Mouse (Mus musculus) kidney, embryonic 16.5 days (tissue): ENCODE measurements around the gene Napa. TPM values are rescaled to one million over a fixed set of nuclear protein-coding genes. Genes with fewer than 3 reads are reported as not detected.

Source experiments
- ATAC-seq: fragments of 200-750 bp; cut with Nextera tagmentation; 2 replicates; pipeline ENCODE4 v1.8.0; 2017; ENCODE audit warnings: moderate TSS enrichment; ENCODE audit not compliant: low FRiP score, low TSS enrichment
- H3K27ac ChIP-seq: fragments of 300-500 bp; sonication (generic); 2 replicates; pipeline ENCODE4 v1.5.1; 2014; ENCODE audit warnings: low read length
- H3K27me3 ChIP-seq: fragments of 300-500 bp; sonication (generic); 2 replicates; pipeline ENCODE4 v1.6.1; 2014; ENCODE audit warnings: low read length, control low read depth, mixed read lengths; ENCODE audit not compliant: insufficient read depth
- H3K36me3 ChIP-seq: fragments of 300-500 bp; sonication (generic); 2 replicates; pipeline ENCODE4 v1.6.1; 2014; ENCODE audit warnings: low read length, control low read depth, mixed read lengths; ENCODE audit not compliant: insufficient read depth
- H3K4me1 ChIP-seq: fragments of 300-500 bp; sonication (generic); 2 replicates; pipeline ENCODE4 v1.6.1; 2014; ENCODE audit warnings: low read length, control low read depth, mixed read lengths; ENCODE audit not compliant: insufficient read depth
- H3K4me2 ChIP-seq: fragments of 300-500 bp; sonication (generic); replicated peaks from 2 replicates; pipeline ENCODE4 v1.6.1; 2014; ENCODE audit warnings: low read depth, low read length
- H3K4me3 ChIP-seq: fragments of 300-500 bp; sonication (generic); 2 replicates; pipeline ENCODE4 v1.5.1; 2014; ENCODE audit warnings: mild to moderate bottlenecking, low read length
- H3K9ac ChIP-seq: fragments of 300-500 bp; sonication (generic); replicated peaks from 2 replicates; pipeline ENCODE4 v1.6.1; 2014; ENCODE audit warnings: low read length
- H3K9me3 ChIP-seq: fragments of 300-500 bp; sonication (generic); 2 replicates; pipeline ENCODE4 v1.6.1; 2016; ENCODE audit warnings: low read length, control low read depth
- WGBS: fragments of 180-500 bp; shearing (Covaris S2); extraction: QIAGEN DNeasy Blood & Tissue Kit; methylation state at CpG from one replicate; pipeline ENCODE4 v1.1.7; 2014; 5-methylcytosine and 5-hydroxymethylcytosine counted together
- polyA plus RNA-seq: library from polyadenylated mRNA; unstranded; fragments of >200 nt; fragmentation: Nextera tagmentation; extraction: Ambion mirVana; gene quantifications from 2 replicates; pipeline ENCODE4 v1.2.1, GENCODE M21; 2015

Napa gene
- polyA plus RNA-seq, 1 experiment from 2014 or later = 215 TPM

GRCm38 (mm10) chr7:16110158-16110557 lies 11.9 kb downstream of the Napa start:
- no peak for ATAC-seq
- no peaks in the 10 kb centered on the region for H3K9me3 ChIP-seq
- H3K27me3 ChIP-seq = no peaks in the 10 kb centered on the region
- 92% methylated on average over 8 of the region's 8 CpGs for WGBS
- no peak overlapping the region for H3K4me2 ChIP-seq
- H3K4me1 ChIP-seq = no peaks in the 10 kb centered on the region
- no peak overlapping the region for H3K27ac ChIP-seq
- no peak overlapping the region for H3K4me3 ChIP-seq
- H3K9ac ChIP-seq = no peak overlapping the region
- H3K36me3 ChIP-seq = peaks cover 76% of the 10 kb centered on the region

DNA sequence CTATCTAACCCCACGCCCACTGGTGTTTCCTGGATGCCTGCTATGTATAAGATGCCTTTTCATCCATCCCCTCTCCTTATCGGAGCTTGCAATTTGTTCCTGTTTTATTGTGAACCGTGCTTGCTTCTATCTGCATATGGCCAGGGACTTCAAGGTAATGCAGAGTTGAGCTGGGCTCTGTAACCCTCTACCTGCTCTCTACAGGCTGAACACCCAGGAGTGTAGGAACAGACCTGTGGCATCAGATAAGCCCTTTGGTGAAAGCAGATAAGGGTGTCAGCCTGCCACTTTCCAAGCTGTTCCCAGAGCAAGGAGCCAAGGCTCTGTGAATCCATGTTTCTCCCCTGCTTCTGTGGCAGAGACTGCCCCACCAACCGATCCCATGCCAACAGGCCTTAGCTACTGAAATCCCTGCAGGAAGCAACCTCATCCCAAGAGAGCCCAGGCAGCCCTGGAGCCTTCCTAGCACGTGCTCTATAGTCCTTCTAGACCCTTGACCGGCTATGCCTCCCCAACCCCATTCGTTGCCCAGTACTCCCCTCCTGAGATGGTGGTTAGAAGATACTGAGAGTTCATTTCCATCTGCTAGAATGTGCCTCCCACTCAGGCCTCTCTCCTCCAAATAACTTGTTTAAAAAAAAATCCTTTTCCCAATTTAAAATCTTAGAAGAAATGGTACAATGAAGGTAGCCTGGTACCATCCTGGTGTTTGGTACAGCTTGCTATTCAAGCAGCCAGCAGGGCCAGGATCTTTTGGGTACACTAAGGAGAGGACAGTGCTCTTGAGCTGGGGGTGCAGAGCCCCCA lies 13.2 kb downstream of the Napa start:
- no peak overlapping the region for H3K27ac ChIP-seq
- no peaks in the 10 kb centered on the region for H3K9me3 ChIP-seq
- no peak overlapping the region for H3K4me2 ChIP-seq
- H3K4me1 ChIP-seq = no peaks in the 10 kb centered on the region
- WGBS = 90% methylated on average over 7 of the region's 7 CpGs
- no peak overlapping the region for H3K9ac ChIP-seq
- no peak overlapping the region for H3K4me3 ChIP-seq
- H3K27me3 ChIP-seq = no peaks in the 10 kb centered on the region
- no peak for ATAC-seq
- peaks cover 88% of the 10 kb centered on the region for H3K36me3 ChIP-seq

GRCm38 (mm10) chr7:16116418-16116817 lies 18.2 kb downstream of the Napa start:
- H3K4me3 ChIP-seq = no peak overlapping the region
- H3K9ac ChIP-seq = no peak overlapping the region
- H3K4me2 ChIP-seq = no peak overlapping the region
- ATAC-seq = no peak
- H3K9me3 ChIP-seq = no peaks in the 10 kb centered on the region
- peaks cover 11% of the 10 kb centered on the region for H3K4me1 ChIP-seq
- 92% methylated on average over 7 of the region's 7 CpGs for WGBS
- H3K36me3 ChIP-seq = peaks cover 65% of the 10 kb centered on the region
- H3K27ac ChIP-seq = no peak overlapping the region
- H3K27me3 ChIP-seq = no peaks in the 10 kb centered on the region

- H3K4me2 ChIP-seq = no peak overlapping the region
- H3K9me3 ChIP-seq = no peaks in the 10 kb centered on the region
- no peak overlapping the region for H3K27ac ChIP-seq
- 82% methylated on average over 3 of the region's 3 CpGs for WGBS
- no peak overlapping the region for H3K9ac ChIP-seq
- no peak for ATAC-seq
- H3K27me3 ChIP-seq = no peaks in the 10 kb centered on the region
- H3K4me3 ChIP-seq = no peak overlapping the region
- peaks cover 59% of the 10 kb centered on the region for H3K36me3 ChIP-seq
- H3K4me1 ChIP-seq = peaks cover 11% of the 10 kb centered on the region
These were observed 18.8 kb downstream of the Napa start for GRCm38 (mm10) chr7:16117100-16117499.

DNA sequence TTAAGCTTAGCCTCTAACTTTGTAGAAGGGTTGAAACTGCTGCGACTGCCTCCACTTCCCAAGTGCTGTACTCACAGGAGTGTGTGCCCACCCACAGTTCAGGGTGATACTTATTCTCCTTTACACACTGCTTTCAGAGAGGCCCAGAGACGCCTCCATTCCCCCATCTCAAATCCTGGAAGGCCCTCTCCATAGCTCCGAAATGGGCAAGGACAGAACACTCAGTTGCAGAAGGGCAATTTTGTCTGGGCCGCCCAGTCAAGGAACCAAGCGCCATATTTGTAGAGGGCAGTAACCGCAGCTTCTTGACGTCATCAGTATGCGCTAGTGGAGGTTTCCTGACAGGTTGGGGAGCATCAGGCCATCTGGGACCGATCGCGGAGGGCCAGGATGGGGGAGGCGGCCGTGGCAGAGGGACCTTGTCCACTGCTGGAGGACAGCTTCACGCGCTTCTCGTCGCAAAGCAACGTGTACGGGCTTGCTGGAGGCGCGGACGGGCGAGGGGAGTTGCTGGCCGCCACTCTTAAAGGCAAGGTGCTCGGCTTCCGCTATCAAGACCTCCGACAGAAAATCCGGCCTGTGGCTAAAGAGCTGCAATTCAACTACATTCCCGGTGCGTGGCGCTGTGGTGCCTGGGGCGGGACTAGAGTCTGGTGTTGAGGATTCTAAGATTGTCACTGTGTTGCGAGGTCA lies 21.5 kb downstream of the Napa start, which contains the start of gene Kptn:
Gene Kptn, plus strand, starts transcription at position 327 of the 693 bp plus-strand sequence.
- peak within 1 kb of the TSS; percentile 93 for H3K27ac ChIP-seq
- H3K4me2 ChIP-seq = peak within 1 kb of the TSS; percentile 77
- WGBS = under 1% methylated on average over 33 of the region's 33 CpGs
- H3K9ac ChIP-seq = peak within 1 kb of the TSS; percentile 88
- peak; percentile 85 for ATAC-seq
- H3K4me3 ChIP-seq = peak within 1 kb of the TSS; percentile 94
- no peaks in the 10 kb centered on the region for H3K27me3 ChIP-seq
- no peaks in the 10 kb centered on the region for H3K9me3 ChIP-seq
- peaks cover 39% of the 10 kb centered on the region for H3K36me3 ChIP-seq
- H3K4me1 ChIP-seq = peaks cover 11% of the 10 kb centered on the region

DNA sequence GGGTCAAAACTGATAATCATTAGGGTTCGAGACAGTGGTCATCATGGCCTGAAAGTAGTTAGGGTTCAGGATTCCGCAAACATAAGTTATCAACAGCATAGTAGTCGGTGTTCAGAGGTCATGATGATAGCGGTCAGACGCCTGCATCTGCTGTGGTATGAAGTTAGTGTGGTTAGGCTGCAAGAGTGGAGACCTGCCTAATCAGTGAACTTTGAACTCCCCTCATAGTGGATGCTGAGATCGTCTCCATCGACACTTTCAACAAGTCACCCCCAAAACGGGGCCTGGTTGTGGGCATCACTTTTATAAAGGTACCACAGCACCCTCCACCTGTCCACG lies 22.0 kb downstream of the Napa start:
- Histone ChIP-seq H3K36me3 (peaks cover 37% of the 10 kb centered on the region), H3K9ac (peak overlapping the region; percentile 88), H3K27ac (no peak overlapping the region), H3K4me2 (peak overlapping the region; percentile 77), H3K4me1 (peaks cover 11% of the 10 kb centered on the region), H3K4me3 (peak overlapping the region; percentile 94), H3K27me3 (no peaks in the 10 kb centered on the region), H3K9me3 (no peaks in the 10 kb centered on the region)
- 43% methylated on average over 9 of the region's 9 CpGs for WGBS
- ATAC-seq = peak; percentile 57

DNA sequence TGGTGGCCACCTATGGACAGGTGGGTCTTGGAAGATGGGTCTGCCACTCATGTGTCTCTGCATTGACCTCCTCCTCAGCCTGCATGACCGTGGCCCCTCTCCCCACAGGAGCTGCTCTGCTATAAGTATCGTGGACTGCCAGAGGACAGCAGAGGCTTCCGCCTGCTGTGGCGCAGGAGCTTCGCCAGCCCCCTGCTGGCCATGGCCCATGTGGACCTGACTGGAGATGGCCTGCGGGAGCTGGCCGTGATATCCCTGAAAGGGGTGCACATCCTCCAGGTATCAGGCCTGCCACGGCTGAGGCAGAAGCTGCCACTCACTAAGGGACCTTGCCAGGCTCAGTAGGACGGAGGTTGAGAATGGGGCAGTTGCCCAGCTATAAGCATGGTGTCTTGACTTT lies 27.6 kb downstream of the Napa start:
- no peak overlapping the region for H3K9ac ChIP-seq
- no peak for ATAC-seq
- peaks cover 9% of the 10 kb centered on the region for H3K36me3 ChIP-seq
- H3K4me2 ChIP-seq = no peak overlapping the region
- WGBS = 80% methylated on average over 9 of the region's 9 CpGs
- no peak overlapping the region for H3K27ac ChIP-seq
- no peak overlapping the region for H3K4me3 ChIP-seq
- H3K4me1 ChIP-seq = peaks cover 12% of the 10 kb centered on the region
- H3K9me3 ChIP-seq = no peaks in the 10 kb centered on the region
- H3K27me3 ChIP-seq = peaks cover under 1% of the 10 kb centered on the region; the same call in 1 of the 2 replicates

DNA sequence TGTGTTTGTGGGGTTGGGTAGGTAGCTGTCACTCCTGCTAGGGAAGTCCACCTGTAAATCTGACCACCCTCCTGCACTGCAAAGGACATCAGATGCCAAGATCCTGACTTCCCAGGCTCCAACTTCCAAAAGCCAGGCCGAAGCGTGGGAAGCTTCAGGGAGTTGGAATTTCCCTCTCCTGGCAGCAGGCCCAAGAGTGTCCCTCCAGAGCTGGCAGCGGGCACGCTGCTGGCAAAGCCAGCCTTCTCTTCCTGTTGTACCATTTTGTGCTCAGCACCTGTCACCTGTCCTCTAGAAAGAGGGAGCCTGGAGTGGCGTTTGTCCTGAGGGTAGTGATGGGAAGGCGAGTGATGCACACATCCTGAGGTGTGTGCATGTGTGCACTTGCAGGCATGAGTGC lies 30.1 kb downstream of the Napa start:
- H3K27me3 ChIP-seq = peaks cover 3% of the 10 kb centered on the region; the same call in 1 of the 2 replicates
- WGBS = 84% methylated on average over 6 of the region's 6 CpGs
- no peak overlapping the region for H3K27ac ChIP-seq
- peaks cover 9% of the 10 kb centered on the region; the same call in 1 of the 2 replicates for H3K36me3 ChIP-seq
- no peak for ATAC-seq
- no peak overlapping the region for H3K4me2 ChIP-seq
- H3K4me1 ChIP-seq = peaks cover 26% of the 10 kb centered on the region
- no peak overlapping the region for H3K4me3 ChIP-seq
- no peaks in the 10 kb centered on the region for H3K9me3 ChIP-seq
- H3K9ac ChIP-seq = no peak overlapping the region

GRCm38 (mm10) chr7:16128899-16129298 lies 30.6 kb downstream of the Napa start:
- H3K4me2 ChIP-seq = peak overlapping the region; percentile 95
- ATAC-seq = no peak
- 64% methylated on average over 5 of the region's 5 CpGs for WGBS

GRCm38 (mm10) chr7:16129421-16129845 lies 31.2 kb downstream of the Napa start, which contains the start of gene Slc8a2:
Slc8a2 (plus strand) TSS chr7:16129826.
- H3K27me3 ChIP-seq = peaks cover 3% of the 10 kb centered on the region; the same call in 1 of the 2 replicates
- H3K4me3 ChIP-seq = peak within 1 kb of the TSS; percentile 64
- peaks cover 26% of the 10 kb centered on the region for H3K4me1 ChIP-seq
- H3K9ac ChIP-seq = peak within 1 kb of the TSS; percentile 76
- peak within 1 kb of the TSS; percentile 95 for H3K4me2 ChIP-seq
- H3K27ac ChIP-seq = peak within 1 kb of the TSS; percentile 78
- no peaks in the 10 kb centered on the region for H3K9me3 ChIP-seq
- H3K36me3 ChIP-seq = peaks cover 5% of the 10 kb centered on the region; the same call in 1 of the 2 replicates
- ATAC-seq = peak; percentile 85
- WGBS = 0% methylated on average over 12 of the region's 12 CpGs

More at GRCm38 (mm10) chr7:16128899-16129298, 30.6 kb downstream of the Napa start:
- Histone ChIP-seq H3K9ac (no peak overlapping the region), H3K4me3 (no peak overlapping the region), H3K36me3 (peaks cover 5% of the 10 kb centered on the region; the same call in 1 of the 2 replicates), H3K4me1 (peaks cover 26% of the 10 kb centered on the region), H3K27me3 (peaks cover 3% of the 10 kb centered on the region; the same call in 1 of the 2 replicates), H3K9me3 (no peaks in the 10 kb centered on the region), H3K27ac (no peak overlapping the region)
